28 mouse cellular contexts compared by ENCODE assay signal in the genomic region with DNA sequence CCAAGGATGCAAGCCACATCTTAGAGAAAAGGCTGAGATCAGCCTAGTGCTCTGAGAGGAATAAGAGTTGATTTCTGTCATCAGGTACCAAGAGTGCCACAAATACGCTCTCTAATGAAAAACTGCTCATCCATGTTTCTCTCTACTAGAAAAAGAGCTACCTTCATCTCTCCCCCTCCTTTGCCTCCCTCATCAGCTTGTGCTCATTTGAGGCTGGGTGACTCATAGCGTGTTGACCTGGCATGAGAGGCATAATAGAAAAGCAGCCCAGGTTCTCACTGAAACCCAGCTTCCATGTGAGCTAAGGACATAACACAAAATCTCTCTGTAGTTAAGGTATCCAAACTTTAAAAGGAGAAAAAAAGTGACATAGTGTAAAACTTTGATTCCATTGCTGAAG.
"Had no signal": no experiment of that assay in that cellular context is flagged by ENCODE, and none has a peak within 500 bp of the region (broad histone marks: within the 10 kb centered on the region; RNA-seq: fewer than 3 reads in every experiment).

No protein-coding gene starts in this region.

- H3K27me3 ChIP-seq: limb, embryonic 12.5 days; limb, embryonic 13.5 days; limb, embryonic 15.5 days; liver, embryonic 13.5 days; liver, embryonic 15.5 days; lung, embryonic 15.5 days; midbrain, embryonic 12.5 days; midbrain, embryonic 13.5 days; midbrain, embryonic 15.5 days; neural tube, embryonic 12.5 days had no signal

- H3K9ac ChIP-seq: limb, embryonic 12.5 days; limb, embryonic 13.5 days; limb, embryonic 15.5 days; liver, embryonic 12.5 days; liver, embryonic 13.5 days; liver, embryonic 14.5 days; liver, embryonic 15.5 days; liver, postnatal 0 days; lung, embryonic 14.5 days; lung, embryonic 15.5 days; midbrain, embryonic 12.5 days; midbrain, embryonic 13.5 days; midbrain, embryonic 15.5 days; neural tube, embryonic 12.5 days had no signal

- H3K27ac ChIP-seq: limb, embryonic 10.5 days; limb, embryonic 12.5 days; limb, embryonic 13.5 days; limb, embryonic 15.5 days; liver, embryonic 12.5 days; liver, embryonic 13.5 days; liver, embryonic 14.5 days; liver, embryonic 15.5 days; lung, embryonic 15.5 days; macrophage; midbrain, embryonic 10.5 days; midbrain, embryonic 12.5 days; midbrain, embryonic 13.5 days; midbrain, embryonic 15.5 days; neural tube, embryonic 12.5 days had no signal

- H3K4me3 ChIP-seq: limb, embryonic 10.5 days; limb, embryonic 12.5 days; limb, embryonic 13.5 days; limb, embryonic 15.5 days; liver, embryonic 12.5 days; liver, embryonic 13.5 days; liver, embryonic 15.5 days; lung, embryonic 15.5 days; megakaryocyte, embryonic 14.5 days; midbrain, embryonic 10.5 days; midbrain, embryonic 12.5 days; midbrain, embryonic 13.5 days; midbrain, embryonic 15.5 days; myocyte; neural tube, embryonic 12.5 days had no signal

- DNase-seq: left cerebral cortex, postnatal 4 days; liver; liver, embryonic 13.5 days; liver, postnatal 0 days; lung, adult 18-20 months; lung, adult 2 months; lung, embryonic 14.5 days; lung, postnatal 10 days; lung, postnatal 14 days; lung, postnatal 36 days; lung, postnatal 4 days; midbrain, embryonic 14.5 days had no signal

- H3K4me1 ChIP-seq: limb, embryonic 10.5 days; limb, embryonic 12.5 days; liver, embryonic 12.5 days; liver, embryonic 13.5 days; lung, embryonic 15.5 days; megakaryocyte, embryonic 14.5 days; midbrain, embryonic 12.5 days; midbrain, embryonic 13.5 days; midbrain, embryonic 15.5 days; neural tube, embryonic 12.5 days had no signal

- H3K36me3 ChIP-seq: limb, embryonic 10.5 days; limb, embryonic 12.5 days; limb, embryonic 13.5 days; limb, embryonic 15.5 days; liver, embryonic 12.5 days; liver, embryonic 13.5 days; liver, embryonic 15.5 days; lung, embryonic 15.5 days; midbrain, embryonic 10.5 days; midbrain, embryonic 12.5 days; midbrain, embryonic 13.5 days; midbrain, embryonic 15.5 days; neural tube, embryonic 12.5 days had no signal
